Mouse (Mus musculus): Measurements from ENCODE around the gene Fzd7.

GRCm38 (mm10) chr1:59488991-59489390, 6.8 kb downstream of the Fzd7 start:
- TF ChIP-seq CTCF (IDR thresholded peaks at IDR 0.05; ENCODE audit: low read depth): no peak
- no peak for TF ChIP-seq EP300 (optimal IDR thresholded peaks at IDR 0.05)
